Mouse (Mus musculus): ENCODE results near the gene Mtmr14. TPM values are rescaled to one million over a fixed set of nuclear protein-coding genes. Genes with fewer than 3 reads are reported as not detected.
A peak's percentile ranks its signal among the peaks of the same experiment; 100 is the strongest.

The Mtmr14 gene
- 32.3 and 37.2 TPM in 2 replicates for polyA plus RNA-seq (2012; rRNA removed)

DNA sequence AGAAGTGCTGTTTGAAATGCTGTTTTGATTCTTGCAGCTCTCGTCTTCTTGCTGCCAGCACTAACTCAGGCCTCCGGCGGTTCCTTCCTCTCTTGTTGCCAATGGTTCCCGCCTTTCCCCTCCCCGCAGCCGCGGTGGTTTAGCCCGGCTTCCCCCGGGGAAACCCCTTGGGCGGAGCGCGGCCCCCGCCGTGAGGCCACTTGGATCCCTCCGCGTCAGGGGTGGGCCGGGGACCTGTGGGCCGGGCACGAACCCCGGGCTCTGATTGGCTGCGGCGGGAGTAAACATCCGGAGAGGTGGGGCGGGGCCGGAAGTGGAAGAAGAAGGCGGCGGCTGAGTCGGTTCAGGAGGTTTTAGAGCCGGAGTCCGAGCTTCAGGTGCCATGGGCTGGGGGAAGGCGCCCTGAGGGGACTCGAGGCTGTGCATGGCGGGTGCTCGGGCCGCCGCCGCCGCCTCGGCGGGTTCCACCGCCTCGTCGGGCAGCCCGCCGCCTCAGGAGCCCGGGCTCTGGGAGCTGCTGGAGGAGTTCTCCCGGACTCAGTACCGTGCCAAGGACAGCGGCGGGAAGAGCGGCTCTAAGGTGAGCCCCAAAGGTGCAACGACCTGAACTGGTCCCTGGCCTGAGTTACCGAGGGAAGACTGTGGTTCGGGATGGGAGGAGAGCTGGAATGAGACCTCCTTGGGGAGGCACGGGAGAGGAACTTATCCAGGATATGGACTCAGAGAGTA is at the start of gene Mtmr14:
Gene Mtmr14, plus strand, starts transcription at position 302 of the 729 bp plus-strand sequence.
- DNase-seq (ENCODE audit: low read depth) = peak; percentile 50

- DNase-seq (ENCODE audit: low read depth) = no peak
These were observed 43.7 kb upstream of the Mtmr14 start for GRCm38 (mm10) chr6:113193765-113194460.

DNA sequence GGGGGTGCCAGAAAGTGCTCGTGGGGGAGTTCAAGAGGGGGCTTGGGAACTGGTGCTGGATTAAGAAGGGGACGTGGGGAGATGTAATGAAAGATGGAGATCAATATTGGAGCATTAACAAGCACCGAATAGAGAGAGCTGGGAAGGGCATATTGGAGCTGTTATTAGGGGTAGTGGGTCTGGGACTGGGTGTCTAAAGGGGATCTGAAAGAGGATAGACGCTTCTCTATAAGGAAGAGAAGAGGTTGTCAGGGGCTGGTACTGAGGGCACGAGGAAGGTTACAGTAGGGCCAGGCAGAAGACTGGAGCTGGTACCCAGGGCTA is 43.2 kb upstream of the Mtmr14 start:
- no peak for DNase-seq (ENCODE audit: low read depth)

DNA sequence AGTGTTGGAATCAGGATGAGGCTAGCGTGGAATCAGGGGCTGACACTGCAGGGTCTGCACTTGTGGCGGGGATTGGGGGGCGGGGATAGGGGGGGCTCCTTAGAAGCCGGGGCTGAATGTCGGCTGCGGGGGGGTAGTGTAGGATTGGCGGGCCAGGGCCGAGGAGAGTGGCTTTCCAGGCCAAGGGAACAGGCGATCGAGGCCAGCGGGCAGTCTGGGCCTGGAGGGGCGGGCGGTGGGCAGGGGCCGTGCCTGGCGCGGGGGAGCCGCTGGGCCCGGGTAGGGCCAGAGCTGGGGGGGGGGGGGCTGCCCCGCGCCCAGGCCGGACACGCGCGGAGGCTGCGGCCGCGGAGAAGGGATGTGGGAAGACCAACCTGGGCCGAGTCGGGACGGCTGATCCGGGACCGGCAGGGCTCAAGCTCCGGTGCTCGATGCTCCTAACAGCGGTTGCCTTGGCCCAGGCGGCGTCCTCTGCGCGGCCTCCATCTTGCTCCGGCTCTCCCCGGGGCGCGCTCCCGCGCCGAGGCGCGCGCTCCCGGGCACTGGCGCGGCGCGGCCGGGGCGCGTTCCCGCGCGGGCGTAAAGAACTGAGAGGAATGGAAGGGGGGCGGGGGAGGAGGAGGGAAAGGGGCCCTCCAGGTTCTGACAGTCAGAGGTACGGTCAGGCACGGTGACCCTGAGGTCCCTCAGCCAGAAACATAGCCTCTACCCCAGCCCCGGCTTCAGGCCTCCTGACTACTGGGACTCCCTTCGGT is 42.6 kb upstream of the Mtmr14 start, which contains the start of gene Lhfpl4:
Gene Lhfpl4, minus strand, starts transcription at position 544 of the 755 bp plus-strand sequence.
- no peak for DNase-seq (ENCODE audit: low read depth)

DNA sequence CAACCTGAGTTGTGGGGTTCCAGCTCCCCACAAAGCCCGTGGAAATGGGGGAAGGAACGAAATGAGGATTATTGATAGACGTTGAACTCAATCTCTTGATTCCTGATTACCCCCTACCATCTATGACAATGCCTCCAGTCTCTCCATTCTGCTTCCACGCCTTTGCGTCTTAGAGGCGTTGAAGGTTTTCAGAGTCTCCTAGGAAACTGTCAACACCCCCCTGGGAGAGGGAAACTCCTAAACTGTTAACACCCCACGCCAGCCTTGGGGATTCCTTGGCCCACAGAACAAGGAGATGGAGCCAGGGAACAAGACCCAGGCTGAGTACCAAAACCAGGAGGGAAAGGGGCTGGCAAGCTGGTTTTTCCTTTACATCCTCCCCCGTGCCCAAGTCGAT is 42.0 kb upstream of the Mtmr14 start:
- DNase-seq (ENCODE audit: low read depth) = no peak

- DNase-seq (ENCODE audit: low read depth) = no peak
These were observed 21.4 kb upstream of the Mtmr14 start for GRCm38 (mm10) chr6:113216280-113216679.

DNA sequence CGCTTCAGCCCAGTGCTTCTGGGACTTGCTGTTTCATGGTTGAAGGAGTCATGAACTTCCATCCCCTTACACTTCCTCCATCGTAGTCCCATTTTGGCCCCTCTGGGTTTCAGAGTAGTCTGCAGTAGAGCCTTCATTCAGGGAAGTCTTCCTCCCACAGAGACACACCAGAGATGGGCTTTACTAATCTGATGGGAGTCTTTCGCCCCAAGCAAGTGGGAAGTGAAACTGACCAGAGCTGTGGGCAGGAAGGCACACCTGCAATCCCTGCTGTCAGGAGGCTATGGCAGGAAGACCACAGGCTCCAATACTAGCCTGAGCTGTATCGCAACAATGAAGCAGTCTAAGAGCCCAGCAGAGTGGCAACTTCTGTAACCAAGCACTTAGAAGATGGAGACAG is 11.8 kb upstream of the Mtmr14 start:
- no peak for DNase-seq (ENCODE audit: low read depth)

DNA sequence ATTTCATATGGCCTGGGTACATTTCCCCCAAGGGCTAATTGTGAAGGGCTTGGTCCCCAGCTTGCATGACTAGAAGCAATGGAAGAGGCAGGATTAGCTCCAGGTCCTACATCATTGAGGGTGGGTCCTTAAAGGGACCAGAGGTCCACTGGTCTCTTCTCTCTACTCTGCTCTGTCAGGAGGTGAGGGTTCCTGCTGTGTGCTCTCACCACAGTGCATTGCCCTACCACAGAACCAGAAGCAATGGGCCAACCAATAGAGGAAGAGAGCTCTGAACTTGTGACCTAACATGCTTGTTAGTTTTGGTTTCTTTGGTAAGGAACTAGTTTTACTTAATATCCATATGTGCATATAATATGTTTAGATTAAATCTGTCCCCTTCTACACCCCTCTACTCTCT is 10.9 kb upstream of the Mtmr14 start:
- DNase-seq (ENCODE audit: low read depth) = no peak

DNA sequence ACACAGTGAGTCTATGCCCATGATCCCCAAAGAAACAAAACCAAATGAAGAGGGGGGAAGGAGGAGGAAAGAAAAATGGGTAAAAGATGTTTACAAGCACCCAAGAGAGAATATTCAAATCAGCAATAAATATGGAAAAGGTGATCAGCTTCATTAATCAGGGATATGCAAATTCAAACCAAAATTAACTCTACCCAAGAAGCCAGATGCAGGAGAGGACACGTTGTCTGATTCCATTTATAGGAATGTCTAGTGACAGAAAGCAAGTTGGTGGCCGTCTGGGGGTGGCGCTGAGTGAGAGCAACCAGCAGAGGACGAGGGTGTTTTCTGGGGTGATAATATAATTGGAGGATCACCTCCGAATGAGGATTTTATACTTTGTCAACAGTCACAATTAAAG is 2.5 kb upstream of the Mtmr14 start:
- no peak for DNase-seq (ENCODE audit: low read depth)

DNA sequence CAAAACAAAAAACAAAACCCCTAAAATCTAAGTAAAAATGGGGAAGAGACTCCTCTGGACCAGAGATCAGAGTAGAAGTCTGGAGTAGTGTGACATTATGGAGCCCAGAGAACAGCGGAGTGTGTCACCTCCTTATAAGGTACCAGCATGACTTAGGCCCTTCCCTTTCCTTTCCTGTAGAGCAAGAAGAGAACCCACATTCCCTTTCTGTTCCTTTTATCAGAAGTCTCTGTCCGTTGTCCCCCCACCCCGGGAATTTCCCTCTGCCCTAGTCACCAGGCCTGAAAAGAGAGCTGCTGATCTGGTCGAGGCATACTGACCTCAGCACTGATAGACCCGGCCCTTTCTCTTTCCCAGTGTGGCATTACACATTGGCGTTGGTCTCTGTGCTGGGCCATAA is 799 bp downstream of the Mtmr14 start:
- DNase-seq (ENCODE audit: low read depth) = no peak

- DNase-seq (ENCODE audit: low read depth) = no peak
These were observed 5.1 kb downstream of the Mtmr14 start for GRCm38 (mm10) chr6:113242753-113243152.

- no peak for DNase-seq (ENCODE audit: low read depth)
These were observed 7.9 kb downstream of the Mtmr14 start for GRCm38 (mm10) chr6:113245585-113245984.

GRCm38 (mm10) chr6:113250786-113251185 is 13.1 kb downstream of the Mtmr14 start:
- no peak for DNase-seq (ENCODE audit: low read depth)

DNA sequence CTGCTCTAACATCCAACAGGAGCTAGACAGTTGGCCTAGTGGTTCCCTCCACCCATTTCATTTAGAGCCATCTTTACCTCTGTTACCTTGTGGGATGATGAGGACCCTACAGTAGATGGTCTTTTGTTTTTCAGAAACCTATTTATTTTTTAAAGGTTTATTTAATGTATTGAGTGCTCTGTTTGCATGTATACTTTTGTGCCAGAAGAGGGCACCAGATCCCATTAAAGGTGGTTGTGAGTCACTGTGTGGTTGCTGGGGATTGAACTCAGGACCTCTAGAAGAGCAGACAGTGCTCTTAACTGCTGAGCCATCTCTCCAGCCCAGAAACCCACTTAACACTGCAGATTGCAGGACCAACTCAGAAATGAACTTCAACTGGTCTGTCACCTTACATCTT is 14.3 kb downstream of the Mtmr14 start:
- no peak for DNase-seq (ENCODE audit: low read depth)

DNA sequence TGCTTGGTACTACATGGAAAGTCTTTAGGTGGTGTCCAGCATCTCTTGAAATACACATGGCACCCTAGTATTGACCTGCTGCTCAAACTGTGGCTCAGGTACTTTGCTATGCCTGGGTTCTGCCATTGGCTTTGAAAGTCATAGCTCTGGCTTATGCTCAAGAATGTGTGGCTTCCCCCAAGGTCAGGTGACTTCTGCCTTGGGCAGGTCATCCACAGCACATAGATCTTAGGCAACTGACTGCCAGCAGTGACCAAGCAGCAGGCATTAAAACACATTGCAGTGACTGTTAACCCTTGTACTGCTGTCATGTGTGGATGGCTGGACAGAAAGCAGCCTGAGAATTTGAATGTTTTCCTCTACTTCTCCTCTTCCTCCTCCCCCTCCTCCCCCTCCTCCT is 17.3 kb downstream of the Mtmr14 start:
- DNase-seq (ENCODE audit: low read depth) = no peak

GRCm38 (mm10) chr6:113261174-113261858 is 23.7 kb downstream of the Mtmr14 start:
- DNase-seq (ENCODE audit: low read depth) = no peak

DNA sequence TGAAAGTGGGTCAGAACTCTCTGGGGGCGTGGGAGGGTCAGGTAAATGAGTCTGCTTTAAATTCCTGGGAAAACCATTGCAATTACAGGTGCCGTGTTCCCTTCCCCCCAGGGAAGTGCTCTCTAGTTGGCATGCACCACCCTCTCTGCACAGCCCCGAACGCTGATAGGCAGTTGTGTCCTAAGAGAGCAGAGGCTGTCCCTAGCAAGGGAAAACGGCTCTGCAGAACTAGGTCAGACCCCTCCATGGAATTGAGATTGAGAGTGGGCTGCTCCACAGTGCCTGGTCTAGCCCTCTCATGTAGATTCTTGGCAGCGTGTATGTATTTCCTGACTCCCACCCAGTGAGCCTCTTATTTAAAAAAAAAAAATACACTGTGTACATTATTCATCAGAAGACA is 25.9 kb downstream of the Mtmr14 start:
- DNase-seq (ENCODE audit: low read depth) = no peak

DNA sequence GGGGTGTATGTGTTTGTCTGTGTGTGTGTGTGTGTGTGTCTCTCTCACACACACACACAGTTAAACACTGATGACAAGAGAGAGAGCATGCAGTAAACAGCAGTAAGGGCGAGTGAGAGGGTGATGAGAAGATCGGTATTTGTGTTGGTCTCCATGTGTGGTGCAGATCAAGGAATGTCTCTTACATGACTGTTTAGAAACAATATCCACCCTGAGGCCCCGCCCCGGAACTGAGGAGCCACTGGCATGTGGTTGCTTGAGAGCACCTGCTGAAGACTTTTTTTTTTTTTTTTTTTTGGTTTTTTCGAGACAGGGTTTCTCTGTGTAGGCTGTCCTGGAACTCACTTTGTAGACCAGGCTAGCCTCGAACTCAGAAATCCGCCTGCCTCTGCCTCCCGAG is 26.8 kb downstream of the Mtmr14 start:
- DNase-seq (ENCODE audit: low read depth) = no peak

GRCm38 (mm10) chr6:113266996-113267655 is 29.5 kb downstream of the Mtmr14 start:
- no peak for DNase-seq (ENCODE audit: low read depth)

DNA sequence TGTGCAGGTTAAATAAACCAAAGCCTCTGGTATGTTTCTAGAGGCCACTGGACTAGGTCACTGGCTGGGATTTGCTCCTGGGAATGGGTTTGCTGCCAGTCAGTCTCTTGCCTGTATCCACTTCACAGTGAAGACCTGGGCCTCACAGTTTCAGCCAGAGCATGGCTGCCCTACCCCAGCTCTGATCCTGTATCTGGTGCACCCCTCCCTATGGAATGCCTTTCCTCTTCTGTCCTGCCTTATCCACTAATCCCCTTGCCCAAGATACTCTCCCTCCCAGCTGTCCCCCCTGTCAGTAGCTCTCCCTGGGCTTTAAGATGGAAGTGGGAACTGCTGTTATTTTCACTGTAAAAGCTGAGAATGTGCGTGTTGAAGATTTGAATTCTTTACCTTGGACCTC is 30.3 kb downstream of the Mtmr14 start:
- no peak for DNase-seq (ENCODE audit: low read depth)

GRCm38 (mm10) chr6:113272365-113272764 is 34.7 kb downstream of the Mtmr14 start:
- no peak for DNase-seq (ENCODE audit: low read depth)

GRCm38 (mm10) chr6:113276846-113277245 is 39.2 kb downstream of the Mtmr14 start:
- DNase-seq (ENCODE audit: low read depth) = no peak

All from gonadal fat pad, adult 2 months (tissue).